Mouse (Mus musculus) cerebellum, postnatal 4 days (tissue): Measurements from ENCODE around the gene Galnt6.
"Not testable (repeated sequence)": the region's sequence is repeated elsewhere in the genome, so short reads cannot be mapped to it uniquely, and the experiment has no call there.

ENCODE experiments used
- DNase-seq, 2 experiments: peaks; one replicate each; pipeline ENCODE4 v3.0.0; 2022; ENCODE audit warnings: low spot score in 2 of 2, mixed read lengths in 1 of 2

Galnt6 gene

DNA sequence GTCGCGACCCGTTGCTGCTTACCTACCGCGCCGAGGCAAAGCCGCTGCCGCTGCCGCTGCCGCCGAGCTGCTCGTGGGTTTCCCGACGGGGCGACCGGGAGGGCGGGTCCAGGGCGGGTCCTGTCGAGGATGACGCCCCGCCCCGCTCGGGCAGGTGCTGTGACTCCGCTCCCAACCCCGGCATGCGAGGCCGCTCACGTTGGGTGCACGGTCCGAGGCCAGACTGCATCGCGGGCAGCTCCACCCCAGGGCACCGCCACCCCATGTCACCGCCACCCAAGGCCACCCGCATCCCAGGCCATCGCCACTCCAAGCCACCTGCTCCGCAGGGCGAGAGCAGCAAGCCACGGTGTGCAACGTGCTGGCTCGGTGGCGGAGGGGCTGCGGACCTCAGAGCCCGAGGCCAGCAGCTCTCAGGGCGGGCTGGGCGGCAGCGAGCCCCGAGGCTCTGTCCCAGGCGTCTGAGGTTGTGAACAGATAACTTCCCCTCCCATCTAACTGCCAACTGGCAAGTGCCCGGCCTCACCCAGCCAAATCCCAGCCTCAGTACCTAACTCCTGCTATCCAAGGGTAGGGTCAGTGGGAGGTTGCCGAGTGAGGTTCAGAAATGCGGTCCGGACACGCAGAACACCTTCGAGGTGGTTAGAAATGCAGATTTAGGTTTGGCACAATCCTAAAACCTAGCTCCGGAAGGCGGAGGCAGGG is at the start of gene Galnt6:
Galnt6 (minus strand) TSS at position 96 of the 705 bp plus-strand sequence.
- no peak for DNase-seq

DNA sequence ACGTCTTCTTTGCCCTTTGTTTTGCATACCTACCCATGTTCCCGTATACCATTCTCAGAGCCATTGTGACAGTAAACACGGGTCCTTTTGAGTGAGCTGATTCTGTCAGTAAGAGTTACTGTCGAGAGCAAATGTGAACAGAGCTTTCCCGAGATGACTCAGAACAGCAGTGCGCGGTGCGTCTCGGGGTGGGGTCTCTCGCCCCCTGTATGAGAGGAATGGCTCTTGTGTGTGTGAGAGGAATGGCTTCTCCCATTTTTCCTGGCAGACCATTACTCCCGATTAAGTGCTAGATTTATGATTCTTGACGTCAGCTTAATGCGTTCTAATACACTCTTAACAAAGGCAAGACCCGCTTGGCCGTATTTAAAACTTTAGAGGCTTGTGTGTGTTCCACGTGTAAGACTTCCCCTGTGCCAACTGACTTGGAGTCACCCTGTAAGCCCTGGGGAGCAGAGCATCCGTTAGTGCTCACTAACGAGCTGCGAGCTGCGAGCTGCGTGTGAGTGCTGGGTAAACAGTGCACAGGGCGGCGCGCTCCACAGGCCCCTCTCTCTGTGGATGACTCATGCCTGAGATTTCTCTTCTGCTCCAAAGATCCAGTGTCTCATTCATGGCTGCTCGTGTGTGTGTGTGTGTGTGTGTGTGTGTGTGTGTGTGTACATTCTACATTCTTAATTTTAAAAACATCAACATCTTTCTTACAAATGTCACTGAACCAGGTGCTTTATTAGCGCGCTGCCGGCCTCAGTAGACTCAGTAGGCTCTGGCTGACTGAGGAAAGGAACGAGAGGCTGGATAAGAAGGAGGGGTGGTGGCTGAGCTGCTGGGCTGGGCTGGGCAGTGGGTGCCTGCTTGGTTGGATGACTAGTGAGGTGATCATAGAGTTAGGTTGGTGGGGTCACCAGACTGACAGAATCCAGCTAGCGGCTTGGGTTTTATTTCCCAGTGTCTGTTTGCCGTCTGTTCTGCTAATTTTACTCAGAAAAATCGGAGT is 48.1 kb upstream of the Galnt6 start:
- DNase-seq: no peak

- DNase-seq: no peak
Observed at GRCm38 (mm10) chr15:100776424-100776823, 47.2 kb upstream of the Galnt6 start.

- no peak for DNase-seq
Observed at GRCm38 (mm10) chr15:100775189-100776166, 46.3 kb upstream of the Galnt6 start.

DNA sequence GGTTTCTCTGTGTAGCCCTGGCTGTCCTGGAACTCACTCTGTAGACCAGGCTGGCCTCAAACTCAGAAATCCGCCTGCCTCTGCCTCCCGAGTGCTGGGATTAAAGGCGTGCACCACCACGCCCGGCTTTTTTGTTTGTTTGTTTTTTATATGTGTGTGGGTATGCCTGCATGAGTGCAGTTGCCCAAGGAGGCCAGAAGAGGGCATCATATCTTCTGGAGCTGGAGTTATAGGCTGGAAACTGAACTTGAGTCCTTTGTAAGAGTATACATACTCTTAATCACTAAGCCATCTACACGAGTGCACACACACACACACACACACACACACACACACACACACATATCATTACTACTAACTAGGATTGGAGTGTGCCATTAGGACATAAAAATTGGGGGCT is 44.7 kb upstream of the Galnt6 start:
- DNase-seq: not testable (repeated sequence)

GRCm38 (mm10) chr15:100772685-100773084 is 43.5 kb upstream of the Galnt6 start:
- no peak for DNase-seq

- no peak for DNase-seq
Observed at GRCm38 (mm10) chr15:100770338-100770737, 41.2 kb upstream of the Galnt6 start.

DNA sequence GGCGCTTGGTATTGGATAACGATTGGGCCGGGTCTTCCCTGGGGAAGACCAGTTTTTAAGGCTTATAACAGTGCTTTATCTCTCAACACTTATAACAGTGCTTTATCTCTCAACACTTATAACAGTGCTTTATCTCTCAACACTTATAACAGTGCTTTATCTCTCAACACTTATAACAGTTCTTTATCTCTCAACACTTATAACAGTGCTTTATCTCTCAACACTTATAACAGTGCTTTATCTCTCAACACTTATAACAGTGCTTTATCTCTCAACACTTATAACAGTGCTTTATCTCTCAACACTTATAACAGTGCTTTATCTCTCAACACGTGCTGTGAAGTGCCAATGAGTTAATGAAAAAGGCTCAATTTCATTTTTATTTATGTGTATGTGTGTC is 39.8 kb upstream of the Galnt6 start:
- not testable (repeated sequence) for DNase-seq

GRCm38 (mm10) chr15:100767851-100768250 is 38.7 kb upstream of the Galnt6 start:
- no peak for DNase-seq

DNA sequence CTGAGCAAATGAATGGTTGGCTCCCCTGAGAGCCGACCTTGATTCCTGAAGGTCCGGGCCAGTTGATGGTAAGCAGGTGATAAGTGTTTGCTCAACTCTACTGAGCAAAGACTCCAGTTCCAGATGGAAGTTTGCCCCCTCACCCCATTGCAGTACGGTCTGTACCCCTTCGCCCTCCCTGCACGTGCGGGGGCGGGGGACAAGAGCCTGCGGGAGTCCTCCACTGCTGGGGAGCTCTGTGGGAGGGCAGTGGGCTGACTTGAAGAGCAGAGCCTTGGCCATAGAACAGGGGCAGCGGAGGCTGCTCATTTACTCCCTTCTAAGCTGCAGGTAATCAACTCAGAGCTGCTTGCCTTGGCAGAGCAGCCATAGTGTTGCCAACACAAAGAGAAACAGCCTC is 37.6 kb upstream of the Galnt6 start:
- DNase-seq: no peak

DNA sequence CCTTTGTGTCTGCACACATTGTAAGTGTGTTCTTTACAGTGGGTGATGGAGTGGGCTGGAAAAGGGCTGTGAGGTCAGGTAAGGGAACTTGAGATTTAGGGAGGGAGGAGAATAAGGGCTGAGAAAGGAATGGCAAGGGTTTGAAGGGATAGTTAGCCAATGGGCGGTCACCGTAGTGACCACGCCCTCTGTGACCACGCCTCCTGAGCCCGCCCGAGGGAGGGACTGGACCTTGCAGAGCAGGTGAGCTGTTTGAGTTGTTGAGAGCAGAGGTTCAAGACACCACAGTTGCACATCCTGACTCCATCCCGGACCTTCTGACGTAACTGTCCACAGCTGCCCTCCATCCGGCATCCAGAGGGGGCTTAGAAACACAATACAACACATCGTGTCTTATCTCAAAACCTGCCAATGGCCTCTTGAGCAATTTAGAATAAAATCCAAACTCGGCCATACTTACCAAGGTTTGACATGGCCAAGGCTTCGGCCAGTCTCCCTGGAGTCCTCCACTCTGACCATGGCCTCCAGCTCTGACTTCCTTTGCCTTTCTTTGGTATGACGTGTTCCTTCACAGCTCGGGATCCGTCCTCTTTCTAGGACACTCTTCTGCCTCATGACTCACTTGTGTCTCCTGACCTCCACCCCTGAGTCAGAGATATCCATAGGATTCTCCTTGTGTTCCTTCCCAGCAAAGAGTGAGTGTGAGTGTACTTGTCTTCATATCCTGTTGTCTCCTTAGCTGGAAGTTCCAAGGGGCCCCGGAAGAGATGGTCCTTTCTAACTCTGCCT is 35.2 kb upstream of the Galnt6 start:
- DNase-seq: no peak

DNA sequence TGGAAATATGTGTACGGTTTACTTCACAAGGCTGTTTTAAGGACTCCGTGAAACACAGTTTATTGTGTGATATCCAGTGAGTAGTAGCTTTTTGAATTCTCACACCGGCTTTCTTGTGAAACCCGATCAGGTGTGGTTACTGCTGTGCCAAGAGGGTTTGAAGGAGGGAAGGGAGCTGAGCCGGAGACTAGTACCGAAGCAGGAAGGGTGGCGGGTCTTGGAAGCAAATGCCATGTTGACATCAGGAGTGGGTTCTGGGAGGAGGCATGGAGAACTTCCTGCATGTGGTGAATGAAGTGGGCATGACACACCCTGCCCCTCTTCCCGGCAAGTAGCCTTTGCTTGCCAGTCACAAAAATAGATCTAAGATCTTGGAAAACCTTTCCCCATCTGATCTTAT is 33.5 kb upstream of the Galnt6 start:
- DNase-seq: no peak

DNA sequence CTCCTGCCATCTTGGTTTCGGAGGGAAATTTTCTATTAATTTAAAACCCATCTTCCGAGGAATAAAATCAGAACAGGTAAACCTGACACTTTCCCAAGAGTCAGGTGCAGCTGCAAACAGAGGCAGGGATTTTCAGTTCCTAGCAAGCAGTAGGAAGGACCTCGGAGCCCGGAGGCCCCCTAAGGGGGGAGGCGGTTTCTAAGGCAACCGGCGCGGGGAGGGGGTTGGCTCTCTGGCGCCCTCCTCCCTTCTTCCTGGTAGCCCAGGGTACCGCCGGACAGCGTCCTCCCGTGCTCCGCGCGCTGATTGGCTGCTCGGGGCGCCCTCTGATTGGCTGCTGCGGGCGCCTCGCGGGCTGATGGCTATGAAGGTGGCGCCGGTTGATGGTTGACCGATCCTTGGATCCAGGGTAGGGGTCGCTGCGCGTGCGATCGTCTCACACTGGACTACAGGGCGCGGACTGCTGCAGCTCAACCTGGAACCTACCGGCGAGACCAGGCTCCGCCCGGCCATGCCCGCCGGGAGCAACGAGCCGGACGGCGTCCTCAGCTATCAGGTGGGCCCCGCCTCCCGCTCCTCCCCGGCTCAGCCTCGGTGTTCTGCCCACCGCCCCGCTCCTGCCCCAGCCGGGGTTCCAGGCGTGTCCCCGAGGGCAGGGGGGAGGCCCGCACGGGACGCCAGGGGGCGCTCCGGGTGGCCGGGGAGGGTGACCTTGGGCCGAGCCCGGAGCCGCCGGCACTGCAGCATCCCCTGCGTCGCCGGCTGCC is 32.4 kb upstream of the Galnt6 start, which contains the start of gene Slc4a8:
Slc4a8 (plus strand) TSS at position 329 of the 767 bp plus-strand sequence.
- peak; percentile 90 to 95 for DNase-seq

DNA sequence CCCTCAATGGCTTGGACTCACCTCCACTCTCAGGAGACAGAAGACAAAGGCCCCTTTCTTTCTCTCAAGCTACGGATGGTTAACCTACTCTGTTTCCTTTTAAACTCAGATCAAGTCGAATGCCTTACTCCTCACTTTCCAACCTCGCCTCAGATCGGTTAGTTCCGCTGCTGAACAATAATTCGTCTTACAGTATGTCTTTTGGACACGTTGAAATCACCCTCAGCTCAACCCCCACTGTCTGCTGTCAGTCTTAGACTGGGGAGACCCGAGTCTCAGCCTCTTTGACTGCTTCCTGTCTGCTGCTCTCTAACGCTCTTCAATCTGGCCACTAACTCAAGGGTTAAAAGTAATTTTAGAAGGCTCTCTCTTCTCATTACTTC is 31.9 kb upstream of the Galnt6 start:
- no peak for DNase-seq

DNA sequence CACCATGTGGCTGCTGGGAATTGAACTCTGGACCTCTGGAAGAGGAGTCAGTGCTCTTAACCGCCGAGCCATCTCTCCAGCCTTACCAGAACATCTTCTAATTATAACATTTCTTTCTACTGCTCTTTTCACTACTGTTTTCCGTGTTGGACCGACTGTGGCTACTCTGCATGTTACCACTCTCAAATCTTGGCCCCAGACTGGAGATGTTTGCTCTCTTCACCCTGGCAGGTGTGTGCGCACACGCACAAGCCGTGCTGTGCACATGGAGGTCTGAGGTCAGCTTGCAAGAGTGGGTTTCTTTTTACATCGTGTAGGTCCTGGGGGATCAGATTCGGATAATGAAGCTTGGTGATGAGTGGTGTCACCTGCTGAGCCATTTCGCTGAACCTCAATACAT is 30.1 kb upstream of the Galnt6 start:
- no peak for DNase-seq

DNA sequence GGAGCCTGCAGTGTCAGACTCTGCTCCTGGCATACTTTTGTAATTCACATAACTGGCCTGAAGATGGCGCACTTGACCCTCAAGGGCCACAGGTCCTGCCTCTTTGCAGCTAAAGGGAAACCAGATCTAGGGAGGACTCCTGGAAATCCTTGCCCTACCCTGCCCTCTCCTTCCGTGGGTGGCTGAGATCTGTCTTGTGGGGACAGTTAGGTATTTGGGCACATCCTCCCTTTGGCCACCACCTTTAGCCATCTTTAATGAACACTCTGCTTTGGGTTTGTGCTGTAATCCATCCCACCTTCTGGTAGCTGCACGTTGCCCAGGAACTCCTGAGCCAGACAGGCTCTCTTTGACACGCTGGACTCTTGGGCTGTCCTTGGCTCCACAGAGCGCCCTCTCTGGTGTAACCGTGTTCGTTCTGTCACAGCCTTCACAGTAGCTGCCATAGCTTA is 28.4 kb upstream of the Galnt6 start:
- peak in 1 of 2 experiments; percentile 62 for DNase-seq

- no peak for DNase-seq
Observed at GRCm38 (mm10) chr15:100755881-100756624, 26.9 kb upstream of the Galnt6 start.

DNA sequence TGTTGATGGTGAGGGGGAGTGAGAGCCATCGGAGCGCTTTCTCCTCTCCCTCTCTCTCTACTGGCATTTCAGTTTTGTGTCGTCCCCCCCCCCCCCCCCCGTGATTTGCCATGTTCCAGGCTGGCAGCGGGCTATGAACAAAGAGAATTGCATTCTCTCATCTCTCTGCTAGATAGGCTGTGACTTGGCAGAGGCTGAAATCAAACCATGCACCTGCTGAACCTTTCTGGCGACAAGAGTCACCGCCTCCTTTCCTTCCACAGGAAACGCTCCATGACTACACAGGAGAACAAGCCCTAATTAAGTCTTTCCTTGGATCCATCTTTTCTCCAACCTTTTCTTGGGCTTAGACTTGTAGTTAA is 26.3 kb upstream of the Galnt6 start:
- DNase-seq: no peak

GRCm38 (mm10) chr15:100754805-100755497 is 25.8 kb upstream of the Galnt6 start:
- no peak for DNase-seq
